Mouse (Mus musculus) c-Kit-positive CD71-negative TER-119-negative erythroid progenitor cells, embryonic 14.5 days (primary cell): ENCODE measurements at regions not wholly inside any gene's neighbourhood (a gene's known extent, or its start where the extent isn't known, plus 50 kb on each side); places are given as distances from the start of the nearest gene placed in this dataset.
A peak's percentile ranks its signal among the peaks of the same experiment; 100 is the strongest.

ENCODE experiments used
- DNase-seq: peaks from one replicate; pipeline ENCODE4 v3.0.0-alpha.2; 2013; ENCODE audit warnings: low read depth

GRCm38 (mm10) chr6:50922235-50922634 lies 268.0 kb upstream of the Npvf start:
- no peak for DNase-seq

- no peak for DNase-seq
Observed at GRCm38 (mm10) chr6:50924571-50924970, 270.3 kb upstream of the Npvf start.

- no peak for DNase-seq
Observed at GRCm38 (mm10) chr6:50924998-50925397, 270.8 kb upstream of the Npvf start.

- no peak for DNase-seq
Observed at GRCm38 (mm10) chr6:50926313-50926712, 272.1 kb upstream of the Npvf start.

GRCm38 (mm10) chr6:50929503-50929902 lies 275.3 kb upstream of the Npvf start:
- DNase-seq = no peak

- DNase-seq = no peak
Observed at GRCm38 (mm10) chr6:50933510-50933909, 279.3 kb upstream of the Npvf start.

- DNase-seq = no peak
Observed at GRCm38 (mm10) chr6:50934245-50934644, 280.0 kb upstream of the Npvf start.

- no peak for DNase-seq
Observed at GRCm38 (mm10) chr6:50936306-50936705, 282.1 kb upstream of the Npvf start.

GRCm38 (mm10) chr6:50937094-50937493 lies 282.9 kb upstream of the Npvf start:
- peak; percentile 60 for DNase-seq

GRCm38 (mm10) chr6:50938879-50939278 lies 284.6 kb upstream of the Npvf start:
- DNase-seq = peak; percentile 18

- peak; percentile 8 for DNase-seq
Observed at GRCm38 (mm10) chr6:50939440-50939839, 285.2 kb upstream of the Npvf start.

- no peak for DNase-seq
Observed at GRCm38 (mm10) chr6:50940118-50940517, 285.9 kb upstream of the Npvf start.

- no peak for DNase-seq
Observed at GRCm38 (mm10) chr6:50940641-50941398, 286.6 kb upstream of the Npvf start.

GRCm38 (mm10) chr6:50942696-50943095 lies 288.5 kb upstream of the Npvf start:
- no peak for DNase-seq

- DNase-seq = no peak
Observed at GRCm38 (mm10) chr6:50948061-50948460, 293.8 kb upstream of the Npvf start.

GRCm38 (mm10) chr6:50949361-50949760 lies 295.1 kb upstream of the Npvf start:
- no peak for DNase-seq

- DNase-seq = no peak
Observed at GRCm38 (mm10) chr6:50949883-50950583, 295.8 kb upstream of the Npvf start.

GRCm38 (mm10) chr6:50957328-50957900 lies 303.2 kb upstream of the Npvf start:
- no peak for DNase-seq

GRCm38 (mm10) chr6:50960341-50960740 lies 306.1 kb upstream of the Npvf start:
- no peak for DNase-seq

GRCm38 (mm10) chr6:50961592-50961991 lies 307.4 kb upstream of the Npvf start:
- DNase-seq = no peak

GRCm38 (mm10) chr6:50968546-50968945 lies 314.3 kb upstream of the Npvf start:
- no peak for DNase-seq

GRCm38 (mm10) chr6:50969341-50969740 lies 315.1 kb upstream of the Npvf start:
- DNase-seq = no peak

- DNase-seq = no peak
Observed at GRCm38 (mm10) chr6:50969997-50970396, 315.8 kb upstream of the Npvf start.
